Mouse (Mus musculus) central nervous system, embryonic 11.5 days (tissue): Measurements from ENCODE around the gene Sla2. TPM values are rescaled to one million over a fixed set of nuclear protein-coding genes. Genes with fewer than 3 reads are reported as not detected.

Experiments
- polyA plus RNA-seq: library from polyadenylated mRNA; depleted of rRNA; stranded (reverse); fragments of >200 nt; gene quantifications from 2 replicates; pipeline ENCODE4 v1.2.3, GENCODE M21; 2012; rRNA removed

Gene Sla2
- polyA plus RNA-seq = 0.43 and 0.50 TPM in 2 replicates

DNA sequence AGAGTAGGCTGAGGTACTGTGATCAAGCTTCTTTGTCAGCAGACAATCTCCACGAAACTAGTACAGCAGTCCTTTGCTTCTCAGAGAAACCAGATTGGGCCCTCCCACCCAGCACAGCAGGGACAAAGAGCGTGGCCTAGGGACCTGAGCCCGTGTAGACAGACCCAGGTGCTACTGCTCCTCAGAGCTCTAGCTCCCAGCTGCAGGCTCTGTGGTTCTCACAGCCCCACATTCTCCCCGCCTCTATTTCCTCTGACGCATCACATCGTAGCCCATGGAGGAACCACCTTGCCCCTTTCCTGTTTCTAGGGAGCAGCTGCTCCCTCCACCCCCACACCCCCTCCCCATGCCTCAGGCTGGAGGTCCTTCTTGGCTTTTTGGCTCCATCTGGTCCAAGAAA is at the start of gene Sla2:
Gene Sla2, minus strand, starts transcription at position 176 of the 400 bp plus-strand sequence.

GRCm38 (mm10) chr2:156862772-156863486 is 24.1 kb downstream of the Sla2 start, which contains the start of gene Rab5if:
Gene Rab5if (plus strand): TSS chr2:156863128.

DNA sequence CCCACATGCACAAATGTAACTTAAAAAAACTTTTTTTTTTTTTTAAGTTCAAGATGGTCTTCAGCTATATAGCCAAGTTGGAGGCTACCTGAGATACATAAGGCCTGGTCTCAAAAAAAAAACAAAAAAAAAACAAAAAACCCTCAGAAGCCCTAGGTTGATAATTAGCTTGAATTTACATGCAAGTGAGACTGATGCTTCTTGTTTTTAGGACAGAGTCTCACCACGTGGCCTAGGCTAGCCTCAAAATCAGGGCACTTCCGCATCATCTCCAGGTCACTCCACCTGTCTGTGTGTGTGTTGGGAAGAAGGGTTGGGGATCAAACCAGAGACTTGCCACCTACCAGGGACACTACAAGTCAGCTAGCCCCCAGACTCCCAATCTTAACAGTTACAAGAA is 29.2 kb downstream of the Sla2 start, which contains the start of gene 4930518I15Rik:
Gene 4930518I15Rik, minus strand, starts transcription at position 112 of the 400 bp plus-strand sequence.

GRCm38 (mm10) chr2:156839319-156840191 is 47.4 kb downstream of the Sla2 start, which contains the start of gene Tgif2:
Gene Tgif2 (plus strand): TSS chr2:156840007.

Other genes with a start within 250 kb of the Sla2 start
- gene Myl9, start 111.8 kb downstream of the Sla2 start, polyA plus RNA-seq = 86.0 and 147 TPM in 2 replicates
- 61.3 and 63.7 TPM in 2 replicates for gene Tgif2, start 47.2 kb downstream of the Sla2 start, polyA plus RNA-seq
- gene 4930518I15Rik, start 29.2 kb downstream of the Sla2 start, polyA plus RNA-seq = 3.0 and 5.1 TPM in 2 replicates
- 90.3 and 109 TPM in 2 replicates for gene Rab5if, start 24.1 kb downstream of the Sla2 start, polyA plus RNA-seq
- gene Ndrg3, start 104.9 kb upstream of the Sla2 start, polyA plus RNA-seq = 26.6 and 51.0 TPM in 2 replicates
- gene Dsn1, start 120.0 kb upstream of the Sla2 start, polyA plus RNA-seq = 41.0 and 50.2 TPM in 2 replicates
- 15.4 and 19.0 TPM in 2 replicates for gene Soga1, start 192.1 kb upstream of the Sla2 start, polyA plus RNA-seq
- 0.22 TPM in 1 of 2 replicates, not detected in the other for gene Tldc2, start 199.9 kb upstream of the Sla2 start, polyA plus RNA-seq
- 28.4 and 29.5 TPM in 2 replicates for gene Samhd1, start 248.1 kb upstream of the Sla2 start, polyA plus RNA-seq